Mouse (Mus musculus) cerebellum, adult 2 months (tissue): ENCODE measurements around the gene Zscan25.

ENCODE experiments used
- CTCF ChIP-seq: fragments of 200-500 bp; IDR thresholded peaks from 2 replicates; pipeline ENCODE4 v1.5.1; 2011; ENCODE audit warnings: low read depth, mild to moderate bottlenecking, control low read depth, low read length, moderate library complexity, borderline replicate concordance; ENCODE audit not compliant: insufficient read depth
- POLR2A ChIP-seq: fragments of 200-500 bp; IDR thresholded peaks from 2 replicates; pipeline ENCODE4 v1.6.1; 2011; ENCODE audit warnings: low read length, control low read depth, borderline replicate concordance; ENCODE audit not compliant: insufficient read depth

DNA sequence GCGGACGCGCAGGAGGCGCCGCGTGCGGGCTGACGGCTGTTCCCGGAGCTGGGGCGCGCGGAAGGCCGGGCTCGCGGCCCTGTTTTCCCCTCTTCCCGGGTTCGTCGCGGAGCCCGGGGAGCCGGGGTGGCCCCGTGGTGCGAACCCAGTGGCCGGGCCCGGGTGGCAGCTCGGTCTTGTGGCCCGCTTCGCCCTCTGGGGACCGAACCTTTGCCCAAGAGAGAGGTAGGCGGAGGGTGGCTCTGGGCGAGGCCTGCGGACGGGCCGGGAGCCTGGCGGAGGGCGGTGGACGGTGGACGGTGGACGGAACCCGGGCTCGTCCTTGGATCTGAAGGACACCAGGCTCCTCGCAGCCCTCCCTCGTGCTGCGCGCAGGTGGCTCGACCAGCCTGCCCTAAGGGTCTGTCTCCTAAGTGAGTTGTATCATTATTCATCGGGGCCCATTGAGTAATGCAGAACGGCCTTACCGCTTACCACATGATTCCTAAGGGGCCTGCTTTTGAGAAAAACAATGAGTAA, 48.3 kb upstream of the Zscan25 start:
- TF ChIP-seq CTCF (no peak), POLR2A (no peak)
